Mouse (Mus musculus) stomach, postnatal 0 days (tissue): ENCODE results near the gene St14. TPM values are rescaled to one million over a fixed set of nuclear protein-coding genes. Genes with fewer than 3 reads are reported as not detected.

Experiments used
- ATAC-seq: fragments of 200-750 bp; cut with Nextera tagmentation; 2 replicates; pipeline ENCODE4 v1.8.0; 2017; ENCODE audit not compliant: low FRiP score, low TSS enrichment
- DNase-seq: peaks from one replicate; pipeline ENCODE4 v3.0.0-alpha.2; 2016; ENCODE audit warnings: low spot score
- H3K27ac ChIP-seq: fragments of 300-500 bp; sonication (generic); replicated peaks from 2 replicates; pipeline ENCODE4 v1.5.1; 2014; ENCODE audit warnings: mild to moderate bottlenecking, control low read depth
- H3K27me3 ChIP-seq: fragments of 300-500 bp; sonication (generic); 2 replicates; pipeline ENCODE4 v1.6.1; 2014; ENCODE audit warnings: low read length; ENCODE audit not compliant: control insufficient read depth, insufficient read depth
- H3K36me3 ChIP-seq: fragments of 300-500 bp; sonication (generic); 2 replicates; pipeline ENCODE4 v1.6.1; 2014; ENCODE audit warnings: low read length, mixed read lengths; ENCODE audit not compliant: control insufficient read depth, insufficient read depth
- H3K4me1 ChIP-seq: fragments of 300-500 bp; sonication (generic); replicated peaks from 2 replicates; pipeline ENCODE4 v1.6.1; 2014; ENCODE audit warnings: antibody characterized with exemption; ENCODE audit not compliant: control insufficient read depth, insufficient read depth
- H3K4me2 ChIP-seq: fragments of 300-500 bp; sonication (generic); replicated peaks from 2 replicates; pipeline ENCODE4 v1.6.1; 2014; ENCODE audit warnings: low read depth, mild to moderate bottlenecking, control low read depth, moderate library complexity
- H3K4me3 ChIP-seq: fragments of 300-500 bp; sonication (generic); 2 replicates; pipeline ENCODE4 v1.5.1; 2014; ENCODE audit warnings: low read depth, low read length, control low read depth
- H3K9ac ChIP-seq: fragments of 300-500 bp; sonication (generic); 2 replicates; pipeline ENCODE4 v1.6.1; 2014; ENCODE audit warnings: mild to moderate bottlenecking, low read length, control low read depth, mixed read lengths
- H3K9me3 ChIP-seq: fragments of 300-500 bp; sonication (generic); 2 replicates; pipeline ENCODE4 v1.6.1; 2016; ENCODE audit warnings: low read length; ENCODE audit not compliant: control insufficient read depth
- CTCF ChIP-seq: IDR thresholded peaks from 2 replicates; pipeline ENCODE4 v1.5.1; 2016; ENCODE audit warnings: antibody characterized with exemption, low read depth, mild to moderate bottlenecking, moderate library complexity
- EP300 ChIP-seq: optimal IDR thresholded peaks from 2 replicates; pipeline ENCODE3; 2016; ENCODE audit warnings: antibody characterized with exemption
- WGBS: fragments of 180-500 bp; shearing (Covaris S2); extraction: QIAGEN DNeasy Blood & Tissue Kit; methylation state at CpG from one replicate; pipeline ENCODE4 v1.1.7; 2014; 5-methylcytosine and 5-hydroxymethylcytosine counted together
- polyA plus RNA-seq: library from polyadenylated mRNA; unstranded; fragments of >200 nt; fragmentation: Nextera tagmentation; extraction: Ambion mirVana; gene quantifications from 2 replicates; pipeline ENCODE4 v1.2.1, GENCODE M21; 2015

Gene St14
- polyA plus RNA-seq, 1 experiment from 2014 or later, result 60.4 TPM

- H3K4me3 ChIP-seq, result no peak overlapping the region
- H3K9me3 ChIP-seq, result no peaks in the 10 kb centered on the region
- no peak overlapping the region for H3K27ac ChIP-seq
- H3K4me2 ChIP-seq, result no peak overlapping the region
- WGBS, result 83% methylated on average over 18 of the region's 18 CpGs
- H3K9ac ChIP-seq, result no peak overlapping the region
- H3K27me3 ChIP-seq, result no peaks in the 10 kb centered on the region
- TF ChIP-seq EP300, result no peak
- no peak for TF ChIP-seq CTCF
- H3K36me3 ChIP-seq, result no peaks in the 10 kb centered on the region
- ATAC-seq (no peak), DNase-seq (no peak)
- no peaks in the 10 kb centered on the region for H3K4me1 ChIP-seq
These were observed 39.4 kb downstream of the St14 start for GRCm38 (mm10) chr9:31092111-31092832.

GRCm38 (mm10) chr9:31091162-31091581 is 40.5 kb downstream of the St14 start:
- TF ChIP-seq CTCF (no peak), EP300 (no peak)
- Histone ChIP-seq H3K27me3 (no peaks in the 10 kb centered on the region), H3K9ac (no peak overlapping the region), H3K27ac (no peak overlapping the region), H3K4me2 (no peak overlapping the region), H3K4me1 (no peaks in the 10 kb centered on the region), H3K4me3 (no peak overlapping the region), H3K9me3 (no peaks in the 10 kb centered on the region), H3K36me3 (no peaks in the 10 kb centered on the region)
- no peak for DNase-seq
- WGBS, result 93% methylated on average over 10 of the region's 10 CpGs
- no peak for ATAC-seq

GRCm38 (mm10) chr9:31090081-31091023 is 41.3 kb downstream of the St14 start:
- Histone ChIP-seq H3K27ac (no peak overlapping the region), H3K4me3 (no peak overlapping the region), H3K9me3 (no peaks in the 10 kb centered on the region), H3K27me3 (no peaks in the 10 kb centered on the region), H3K36me3 (no peaks in the 10 kb centered on the region), H3K9ac (no peak overlapping the region), H3K4me1 (no peaks in the 10 kb centered on the region), H3K4me2 (no peak overlapping the region)
- no peak for ATAC-seq
- DNase-seq, result no peak
- 85% methylated on average over 28 of the region's 29 CpGs for WGBS
- TF ChIP-seq CTCF (no peak), EP300 (no peak)

DNA sequence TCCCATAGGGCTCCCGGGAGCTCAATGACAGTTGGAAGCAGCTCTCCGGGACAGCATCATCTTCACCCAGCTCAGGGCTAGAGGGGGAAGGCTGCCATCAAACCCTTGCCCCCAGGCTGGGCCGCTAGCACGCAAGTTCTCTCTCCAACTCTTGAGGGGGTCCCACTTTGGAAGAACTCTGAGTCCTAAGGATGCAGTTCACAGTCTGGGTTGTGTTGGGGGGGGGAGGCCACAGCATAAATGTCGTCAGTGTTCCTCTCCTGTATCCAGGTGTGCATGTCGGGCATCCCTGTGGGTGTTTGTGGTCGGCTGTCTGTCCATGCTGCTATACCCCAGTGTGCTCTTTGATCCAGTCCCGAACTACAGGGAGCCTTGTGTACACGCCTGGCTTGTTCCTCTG is 42.1 kb downstream of the St14 start:
- DNase-seq, result no peak

DNA sequence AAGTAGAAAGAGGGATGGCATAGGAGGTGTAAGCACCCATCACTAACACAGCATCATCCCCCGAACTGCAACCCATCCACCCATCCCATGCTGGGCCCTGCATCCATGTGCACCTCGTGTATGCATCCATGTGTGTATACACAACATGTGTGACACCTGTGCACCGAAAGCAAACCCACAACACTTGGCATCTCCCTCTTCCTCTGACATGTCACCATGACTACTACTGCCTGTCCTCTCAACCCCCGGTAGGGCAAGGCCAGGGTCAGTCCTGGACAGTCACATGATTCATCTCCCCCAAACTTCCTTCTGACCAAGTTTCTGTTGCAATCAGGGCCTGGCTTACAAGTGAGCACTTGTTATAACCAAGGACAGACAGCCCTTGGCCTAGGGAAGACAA is 42.8 kb downstream of the St14 start:
- H3K27me3 ChIP-seq, result no peaks in the 10 kb centered on the region
- no peaks in the 10 kb centered on the region for H3K36me3 ChIP-seq
- no peak overlapping the region for H3K4me3 ChIP-seq
- no peaks in the 10 kb centered on the region for H3K4me1 ChIP-seq
- H3K9ac ChIP-seq, result no peak overlapping the region
- no peak for TF ChIP-seq EP300
- TF ChIP-seq CTCF, result no peak
- 90% methylated on average over 4 of the region's 4 CpGs for WGBS
- DNase-seq (no peak), ATAC-seq (no peak)
- H3K4me2 ChIP-seq, result no peak overlapping the region
- no peak overlapping the region for H3K27ac ChIP-seq
- H3K9me3 ChIP-seq, result no peaks in the 10 kb centered on the region

More for the DNA sequence above, 42.1 kb downstream of the St14 start:
- no peak for TF ChIP-seq CTCF
- no peak for TF ChIP-seq EP300
- no peaks in the 10 kb centered on the region for H3K4me1 ChIP-seq
- H3K4me3 ChIP-seq, result no peak overlapping the region
- no peak overlapping the region for H3K9ac ChIP-seq
- no peak overlapping the region for H3K27ac ChIP-seq
- no peaks in the 10 kb centered on the region for H3K9me3 ChIP-seq
- no peaks in the 10 kb centered on the region for H3K36me3 ChIP-seq
- H3K27me3 ChIP-seq, result no peaks in the 10 kb centered on the region
- ATAC-seq, result no peak
- H3K4me2 ChIP-seq, result no peak overlapping the region
- WGBS, result 86% methylated on average over 9 of the region's 9 CpGs

DNA sequence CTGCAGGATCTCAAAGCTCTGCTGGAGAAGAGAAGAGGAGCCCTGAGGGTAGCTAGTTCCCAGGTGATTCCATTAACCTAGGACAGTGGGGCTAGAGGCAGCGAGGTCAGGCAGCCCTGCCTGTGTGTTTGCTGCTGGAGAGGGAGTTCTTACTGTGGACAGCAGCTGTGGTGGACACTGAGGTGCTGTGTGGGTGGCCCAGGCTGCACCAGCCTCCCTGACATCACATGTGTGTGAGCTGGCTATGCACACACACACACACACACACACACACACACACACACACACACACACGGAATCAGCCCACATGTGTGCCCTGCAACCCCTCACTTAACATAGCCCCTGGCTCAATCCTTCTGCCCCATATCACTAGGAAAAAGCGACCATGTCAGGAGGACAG is 43.5 kb downstream of the St14 start:
- DNase-seq, result no peak
- H3K4me2 ChIP-seq, result no peak overlapping the region
- 83% methylated on average over 3 of the region's 3 CpGs for WGBS
- no peak for ATAC-seq
- no peak for TF ChIP-seq EP300
- no peak for TF ChIP-seq CTCF
- no peak overlapping the region for H3K27ac ChIP-seq
- no peaks in the 10 kb centered on the region for H3K27me3 ChIP-seq
- no peaks in the 10 kb centered on the region for H3K36me3 ChIP-seq
- H3K4me3 ChIP-seq, result no peak overlapping the region
- no peaks in the 10 kb centered on the region for H3K4me1 ChIP-seq
- no peak overlapping the region for H3K9ac ChIP-seq
- no peaks in the 10 kb centered on the region for H3K9me3 ChIP-seq
